Mouse (Mus musculus): ENCODE data around the gene Hoxb13. TPM values are rescaled to one million over a fixed set of nuclear protein-coding genes. Genes with fewer than 3 reads are reported as not detected.

Gene Hoxb13
- total and polyA plus RNA-seq, 2 experiments from 2014 or later, result not detected

GRCm38 (mm10) chr11:96240211-96240610 lies 46.1 kb downstream of the Hoxb13 start:
- ATAC-seq (ENCODE audit: insufficient read depth, low read depth), result no peak
- H3K4me3 ChIP-seq (ENCODE audit: low read depth, low read length), result no peak overlapping the region
- H3K9ac ChIP-seq (replicated peaks; ENCODE audit: low read depth, low read length), result no peak overlapping the region
- no peaks in the 10 kb centered on the region for H3K36me3 ChIP-seq (replicated peaks; ENCODE audit: control insufficient read depth, insufficient read depth, low read length)
- no peaks in the 10 kb centered on the region for H3K4me1 ChIP-seq (ENCODE audit: control insufficient read depth, insufficient read depth)
- H3K4me2 ChIP-seq (ENCODE audit: low read depth, low read length), result no peak overlapping the region
- H3K27ac ChIP-seq (ENCODE audit: low read depth), result no peak overlapping the region
- TF ChIP-seq EP300 (IDR thresholded peaks at IDR 0.05; ENCODE audit: low read depth) (no peak), CTCF (IDR thresholded peaks at IDR 0.05; ENCODE audit: low read depth) (peak; percentile 73)
- DNase-seq (ENCODE audit: low spot score), result peak; percentile 40
- WGBS, result 3% methylated on average over 7 of the region's 7 CpGs
- no peaks in the 10 kb centered on the region for H3K9me3 ChIP-seq (replicated peaks; ENCODE audit: control insufficient read depth, low read length)
- H3K27me3 ChIP-seq (ENCODE audit: control insufficient read depth, insufficient read depth, low read length), result peaks cover 35% of the 10 kb centered on the region

Other genes with a start within 250 kb of the Hoxb13 start
- 3.4 and 10.4 TPM in 2 replicates for gene Igf2bp1, start 188.4 kb upstream of the Hoxb13 start, total RNA-seq (2014; rRNA removed; ENCODE audit: low replicate concordance)
- 4.5 and 5.6 TPM in 2 replicates for gene Igf2bp1, start 188.4 kb upstream of the Hoxb13 start, polyA plus RNA-seq (2015; fragmentation: Nextera tagmentation; extraction: Ambion mirVana)
- gene Gip, start 169.8 kb upstream of the Hoxb13 start, total RNA-seq (2014; rRNA removed; ENCODE audit: low replicate concordance), result not detected in 2 replicates
- gene Gip, start 169.8 kb upstream of the Hoxb13 start, polyA plus RNA-seq (2015; fragmentation: Nextera tagmentation; extraction: Ambion mirVana), result not detected in 2 replicates
- 24.0 and 25.2 TPM in 2 replicates for gene Snf8, start 159.4 kb upstream of the Hoxb13 start, total RNA-seq (2014; rRNA removed; ENCODE audit: low replicate concordance)
- gene Snf8, start 159.4 kb upstream of the Hoxb13 start, polyA plus RNA-seq (2015; fragmentation: Nextera tagmentation; extraction: Ambion mirVana), result 59.4 and 63.0 TPM in 2 replicates
- gene Ube2z, start 128.9 kb upstream of the Hoxb13 start, total RNA-seq (2014; rRNA removed; ENCODE audit: low replicate concordance), result 42.4 and 44.4 TPM in 2 replicates
- gene Ube2z, start 128.9 kb upstream of the Hoxb13 start, polyA plus RNA-seq (2015; fragmentation: Nextera tagmentation; extraction: Ambion mirVana), result 19.3 and 20.0 TPM in 2 replicates
- 4,197 and 4,922 TPM in 2 replicates for gene Atp5g1, start 118.6 kb upstream of the Hoxb13 start, total RNA-seq (2014; rRNA removed; ENCODE audit: low replicate concordance)
- 4,840 and 4,941 TPM in 2 replicates for gene Atp5g1, start 118.6 kb upstream of the Hoxb13 start, polyA plus RNA-seq (2015; fragmentation: Nextera tagmentation; extraction: Ambion mirVana)
- not detected in 2 replicates for gene Calcoco2, start 82.4 kb upstream of the Hoxb13 start, total RNA-seq (2014; rRNA removed; ENCODE audit: low replicate concordance)
- gene Calcoco2, start 82.4 kb upstream of the Hoxb13 start, polyA plus RNA-seq (2015; fragmentation: Nextera tagmentation; extraction: Ambion mirVana), result not detected in 2 replicates
- not detected in 2 replicates for gene Ttll6, start 60.5 kb upstream of the Hoxb13 start, total RNA-seq (2014; rRNA removed; ENCODE audit: low replicate concordance)
- not detected in 2 replicates for gene Ttll6, start 60.5 kb upstream of the Hoxb13 start, polyA plus RNA-seq (2015; fragmentation: Nextera tagmentation; extraction: Ambion mirVana)
- not detected in 2 replicates for gene Hoxb9, start 77.1 kb downstream of the Hoxb13 start, total RNA-seq (2014; rRNA removed; ENCODE audit: low replicate concordance)
- not detected in 2 replicates for gene Hoxb9, start 77.1 kb downstream of the Hoxb13 start, polyA plus RNA-seq (2015; fragmentation: Nextera tagmentation; extraction: Ambion mirVana)
- gene Hoxb8, start 87.6 kb downstream of the Hoxb13 start, total RNA-seq (2014; rRNA removed; ENCODE audit: low replicate concordance), result not detected in 2 replicates
- not detected in 2 replicates for gene Hoxb8, start 87.6 kb downstream of the Hoxb13 start, polyA plus RNA-seq (2015; fragmentation: Nextera tagmentation; extraction: Ambion mirVana)
- not detected in 2 replicates for gene Hoxb7, start 92.3 kb downstream of the Hoxb13 start, total RNA-seq (2014; rRNA removed; ENCODE audit: low replicate concordance)
- 0.20 TPM in 1 of 2 replicates, not detected in the other for gene Hoxb7, start 92.3 kb downstream of the Hoxb13 start, polyA plus RNA-seq (2015; fragmentation: Nextera tagmentation; extraction: Ambion mirVana)
- not detected in 2 replicates for gene Hoxb6, start 98.2 kb downstream of the Hoxb13 start, total RNA-seq (2014; rRNA removed; ENCODE audit: low replicate concordance)
- not detected in 2 replicates for gene Hoxb6, start 98.2 kb downstream of the Hoxb13 start, polyA plus RNA-seq (2015; fragmentation: Nextera tagmentation; extraction: Ambion mirVana)
- 0.19 TPM in 1 of 2 replicates, not detected in the other for gene Hoxb5, start 109.0 kb downstream of the Hoxb13 start, total RNA-seq (2014; rRNA removed; ENCODE audit: low replicate concordance)
- 0.08 and 0.25 TPM in 2 replicates for gene Hoxb5, start 109.0 kb downstream of the Hoxb13 start, polyA plus RNA-seq (2015; fragmentation: Nextera tagmentation; extraction: Ambion mirVana)
- 0.39 and 2.3 TPM in 2 replicates for gene Hoxb4, start 124.0 kb downstream of the Hoxb13 start, total RNA-seq (2014; rRNA removed; ENCODE audit: low replicate concordance)
- 0.19 and 0.25 TPM in 2 replicates for gene Hoxb4, start 124.0 kb downstream of the Hoxb13 start, polyA plus RNA-seq (2015; fragmentation: Nextera tagmentation; extraction: Ambion mirVana)
- 0.08 and 0.66 TPM in 2 replicates for gene Hoxb3, start 129.0 kb downstream of the Hoxb13 start, total RNA-seq (2014; rRNA removed; ENCODE audit: low replicate concordance)
- 0.15 and 0.32 TPM in 2 replicates for gene Hoxb3, start 129.0 kb downstream of the Hoxb13 start, polyA plus RNA-seq (2015; fragmentation: Nextera tagmentation; extraction: Ambion mirVana)
- 1.9 and 3.2 TPM in 2 replicates for gene Hoxb2, start 156.2 kb downstream of the Hoxb13 start, total RNA-seq (2014; rRNA removed; ENCODE audit: low replicate concordance)
- gene Hoxb2, start 156.2 kb downstream of the Hoxb13 start, polyA plus RNA-seq (2015; fragmentation: Nextera tagmentation; extraction: Ambion mirVana), result 0.97 and 1.8 TPM in 2 replicates
- gene Hoxb1, start 171.4 kb downstream of the Hoxb13 start, total RNA-seq (2014; rRNA removed; ENCODE audit: low replicate concordance), result not detected in 2 replicates
- gene Hoxb1, start 171.4 kb downstream of the Hoxb13 start, polyA plus RNA-seq (2015; fragmentation: Nextera tagmentation; extraction: Ambion mirVana), result not detected in 2 replicates